Mouse (Mus musculus) ovary, adult 18-20 months (tissue): ENCODE measurements around the gene Tlx1.

Source experiments
- DNase-seq: peaks from one replicate; pipeline ENCODE4 v3.0.0; 2022; ENCODE audit warnings: low spot score, mixed read lengths

The Tlx1 gene

DNA sequence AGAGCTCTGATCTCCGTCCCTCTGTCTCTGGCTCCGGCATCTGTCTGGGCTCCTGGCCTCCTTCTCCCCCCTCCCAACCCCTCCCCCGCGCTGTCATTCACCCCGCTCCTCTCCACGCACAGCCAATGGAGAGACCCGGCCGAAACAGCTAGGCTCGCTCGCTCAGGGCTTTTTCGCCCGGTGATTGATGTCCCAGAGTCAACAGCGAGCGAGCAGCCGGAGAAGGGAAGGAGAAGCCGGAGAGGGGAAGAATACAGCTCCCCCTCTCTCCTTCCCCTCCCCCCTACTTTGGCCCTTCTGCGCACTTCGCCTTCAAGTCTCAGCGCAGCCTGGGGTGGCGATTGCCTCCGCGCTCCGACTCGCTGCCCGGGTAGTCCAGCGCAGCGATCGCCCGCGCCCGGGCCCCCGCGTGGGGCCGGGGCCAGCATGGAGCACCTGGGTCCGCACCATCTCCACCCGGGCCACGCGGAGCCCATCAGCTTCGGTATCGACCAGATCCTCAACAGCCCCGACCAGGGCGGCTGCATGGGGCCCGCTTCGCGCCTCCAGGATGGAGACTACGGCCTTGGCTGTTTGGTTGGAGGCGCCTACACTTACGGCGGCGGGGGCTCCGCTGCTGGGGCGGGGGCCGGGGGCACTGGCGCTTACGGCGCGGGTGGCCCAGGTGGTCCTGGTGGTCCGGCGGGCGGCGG is at the start of gene Tlx1:
Gene Tlx1 (plus strand): TSS at position 191 of the 692 bp plus-strand sequence.
- no peak for DNase-seq

DNA sequence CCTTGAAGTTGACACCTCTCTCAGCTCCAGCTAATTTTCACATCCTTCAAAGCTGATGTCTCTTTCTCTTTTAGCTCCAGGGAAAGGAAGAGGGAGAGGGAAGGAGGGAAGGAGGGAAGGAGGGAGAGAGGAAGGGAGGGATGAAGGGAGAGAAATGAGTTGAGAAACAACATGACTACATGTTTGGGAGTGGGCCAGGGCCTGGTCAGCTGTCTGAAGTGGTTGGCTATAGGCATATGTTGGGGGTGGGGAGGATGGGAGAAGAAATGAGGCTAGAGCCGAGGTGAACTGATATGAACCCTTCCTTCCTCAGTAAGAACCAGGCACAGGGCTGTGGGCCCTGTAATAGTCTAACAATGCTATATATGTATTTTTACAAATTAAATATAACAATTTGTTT is 44.9 kb upstream of the Tlx1 start:
- DNase-seq: no peak

DNA sequence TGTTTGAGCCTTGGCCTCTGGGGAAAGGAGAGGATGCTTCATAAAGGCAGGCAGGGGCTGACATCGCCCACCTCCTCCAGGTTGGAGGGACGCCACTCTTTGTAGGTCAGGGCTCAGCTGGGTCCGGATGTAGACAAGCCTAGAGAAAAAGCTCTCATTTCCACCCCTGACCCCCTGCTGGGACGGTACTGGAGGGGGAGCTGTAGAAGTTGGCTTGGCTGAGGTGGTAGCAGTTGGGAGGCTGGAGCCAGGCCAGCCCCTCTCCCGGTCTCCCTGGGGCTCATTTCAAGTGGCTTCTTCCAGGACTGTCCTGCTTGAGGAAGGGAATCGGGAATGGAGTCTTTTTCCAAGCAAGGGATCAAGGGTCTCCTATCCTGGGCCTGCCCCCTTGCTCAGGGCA is 43.8 kb upstream of the Tlx1 start:
- no peak for DNase-seq

DNA sequence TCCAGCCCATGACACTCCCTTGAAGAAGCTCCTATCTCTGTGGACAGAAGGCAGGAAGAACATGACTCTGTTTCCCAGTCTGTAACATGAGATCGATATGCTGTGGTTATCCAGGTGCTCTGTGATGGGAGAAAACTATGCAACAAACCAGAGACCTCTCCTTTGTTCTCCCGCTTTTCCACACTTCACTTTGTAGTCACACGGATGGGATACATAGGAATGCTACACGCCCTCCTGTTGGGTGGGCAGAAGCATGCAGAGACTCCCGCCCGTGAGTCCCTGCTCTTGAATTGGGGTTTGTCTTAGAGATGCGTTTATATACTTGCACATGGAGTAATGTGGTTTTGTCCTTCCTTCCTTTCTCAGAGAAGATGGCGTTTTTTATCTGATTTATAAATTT is 39.8 kb upstream of the Tlx1 start:
- DNase-seq: no peak

DNA sequence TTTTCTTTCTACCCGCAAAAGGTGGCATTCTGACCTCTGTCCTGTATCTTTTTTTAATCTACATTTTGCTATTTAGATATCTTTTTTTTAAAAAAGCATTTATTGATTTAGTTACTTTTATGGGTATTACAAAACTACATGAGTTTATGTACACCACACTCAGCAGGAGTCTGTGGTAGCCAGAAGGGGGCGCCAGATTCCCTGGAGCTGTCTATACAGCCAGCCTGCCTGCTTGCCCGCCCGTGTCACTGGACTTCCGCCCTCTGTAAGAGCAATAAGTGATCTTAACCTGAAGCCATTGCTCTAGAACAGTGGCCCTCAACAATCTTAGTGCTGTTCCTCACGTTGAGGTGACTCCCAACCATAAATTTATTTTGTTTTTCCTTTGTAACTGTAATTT is 38.0 kb upstream of the Tlx1 start:
- DNase-seq: no peak

DNA sequence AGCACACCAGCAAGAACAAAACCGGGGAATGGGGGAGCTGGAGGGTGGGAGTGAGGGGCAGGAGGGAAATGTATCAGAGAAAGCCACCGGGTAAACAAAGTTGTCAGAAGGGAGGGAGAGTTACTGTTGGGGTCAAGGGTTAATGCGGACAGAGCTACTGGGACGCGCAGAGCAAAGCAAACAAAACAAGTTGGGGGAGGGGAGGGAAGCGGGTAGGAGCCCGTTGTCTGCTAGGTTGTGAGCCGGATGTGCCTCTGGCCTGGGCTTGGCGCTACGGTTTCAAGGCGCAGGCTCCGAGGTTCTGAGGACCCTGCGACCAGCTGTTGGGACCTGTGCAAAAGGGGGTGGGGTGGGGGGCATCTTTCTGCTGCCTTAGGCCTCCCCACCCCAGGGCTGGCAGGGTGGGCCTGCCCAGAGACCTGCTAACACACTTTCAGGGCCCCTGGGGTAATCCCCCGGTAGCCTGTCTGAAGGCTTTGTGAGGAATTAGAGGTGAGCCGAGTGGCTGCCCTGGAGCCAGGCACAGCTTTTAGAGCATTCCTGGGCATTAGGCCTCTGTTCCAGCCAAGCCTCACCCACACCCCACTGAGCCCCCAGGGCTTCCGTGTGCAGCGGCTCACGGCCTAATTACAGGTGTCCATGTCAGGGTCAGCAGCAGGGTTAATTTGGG is 36.6 kb upstream of the Tlx1 start:
- DNase-seq: no peak

DNA sequence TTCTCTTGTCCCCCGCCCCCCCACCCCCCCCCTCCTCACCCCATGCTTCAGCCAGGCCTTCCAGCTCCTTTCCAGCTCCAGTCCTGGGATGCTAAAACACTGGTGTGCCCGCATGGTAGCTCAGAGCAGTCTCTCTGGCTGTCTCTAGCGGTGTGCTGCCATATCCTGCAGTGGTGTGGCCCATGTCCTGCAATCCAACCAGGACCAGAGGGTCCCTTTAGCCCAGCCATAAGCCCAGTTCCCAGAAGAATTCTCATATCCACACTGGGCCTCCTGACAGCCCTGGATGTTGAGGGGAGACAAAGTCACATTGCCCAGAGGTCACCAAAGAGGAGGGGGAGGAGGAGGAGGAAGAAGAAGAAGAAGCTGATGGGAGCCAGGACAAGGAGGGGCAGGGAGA is 35.7 kb upstream of the Tlx1 start:
- no peak for DNase-seq

DNA sequence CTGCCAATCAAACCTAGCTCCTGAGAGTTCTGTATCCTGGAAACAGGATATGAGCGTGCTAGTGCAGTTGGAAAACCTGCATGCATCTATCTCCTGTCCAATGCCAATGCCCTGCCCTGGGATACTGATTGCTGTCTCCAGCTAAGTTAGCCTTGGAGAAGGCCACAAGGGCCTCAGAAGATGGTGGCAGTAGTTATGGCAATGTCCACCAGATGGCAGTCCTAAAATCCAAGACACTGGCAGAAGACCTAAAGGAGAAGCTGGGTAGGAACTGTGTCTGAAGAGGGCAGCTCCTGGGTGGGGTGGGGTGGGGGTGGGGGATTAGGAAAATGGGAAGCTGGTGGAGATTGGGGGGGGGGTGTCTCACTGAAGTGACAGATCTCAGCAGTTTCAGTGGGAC is 33.7 kb upstream of the Tlx1 start:
- DNase-seq: no peak

DNA sequence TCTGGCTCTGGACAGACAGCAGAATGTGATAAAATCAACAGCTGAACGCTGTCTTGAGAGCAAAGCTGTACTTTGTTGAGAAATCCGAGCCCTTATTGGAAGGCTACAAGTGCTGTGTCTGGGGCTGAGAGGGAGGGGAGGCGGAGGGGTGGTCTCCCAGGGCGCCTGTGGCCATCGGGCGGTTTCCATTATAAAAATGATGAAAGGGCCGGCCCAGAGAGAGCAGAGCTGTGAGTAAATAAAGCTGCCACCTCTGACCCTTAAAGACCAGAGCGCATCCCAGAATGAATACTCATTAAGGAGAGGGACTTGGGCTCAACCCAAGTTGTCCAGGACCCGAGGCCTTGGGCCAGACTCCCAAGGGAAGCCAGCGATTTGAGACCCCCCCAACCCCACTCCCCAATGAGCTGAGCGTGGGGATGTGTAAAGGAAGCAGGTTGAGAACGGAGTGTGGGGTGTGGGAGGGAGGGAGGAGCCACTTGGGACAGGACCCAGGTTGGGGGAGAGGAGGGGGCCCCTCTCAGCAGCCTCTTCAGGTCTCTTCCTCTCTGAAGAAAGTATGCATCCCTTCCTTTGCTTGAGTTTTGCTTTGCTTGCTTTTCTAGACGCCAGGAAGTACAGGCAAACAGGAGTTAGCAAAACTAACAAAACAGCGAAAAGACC is 18.4 kb upstream of the Tlx1 start:
- no peak for DNase-seq

DNA sequence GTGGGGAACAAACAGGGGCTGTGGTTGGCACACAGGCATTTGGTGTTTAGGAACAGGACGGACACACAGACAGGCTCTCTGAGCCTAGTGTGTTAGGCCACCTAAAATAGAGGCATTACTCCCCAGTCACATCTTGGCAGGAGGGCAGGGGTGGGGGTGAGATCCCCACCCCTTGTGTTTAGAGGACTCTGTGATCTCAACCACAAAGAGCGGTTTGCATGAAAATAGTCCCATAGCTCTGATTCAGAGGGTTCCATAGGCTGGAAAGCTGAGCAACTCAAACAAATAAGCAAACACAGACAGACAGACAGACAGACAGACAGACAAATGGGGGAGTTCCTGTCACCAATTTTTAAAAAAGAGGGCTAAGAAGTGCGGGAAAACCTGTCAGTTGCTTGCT is 7.9 kb upstream of the Tlx1 start:
- no peak for DNase-seq

DNA sequence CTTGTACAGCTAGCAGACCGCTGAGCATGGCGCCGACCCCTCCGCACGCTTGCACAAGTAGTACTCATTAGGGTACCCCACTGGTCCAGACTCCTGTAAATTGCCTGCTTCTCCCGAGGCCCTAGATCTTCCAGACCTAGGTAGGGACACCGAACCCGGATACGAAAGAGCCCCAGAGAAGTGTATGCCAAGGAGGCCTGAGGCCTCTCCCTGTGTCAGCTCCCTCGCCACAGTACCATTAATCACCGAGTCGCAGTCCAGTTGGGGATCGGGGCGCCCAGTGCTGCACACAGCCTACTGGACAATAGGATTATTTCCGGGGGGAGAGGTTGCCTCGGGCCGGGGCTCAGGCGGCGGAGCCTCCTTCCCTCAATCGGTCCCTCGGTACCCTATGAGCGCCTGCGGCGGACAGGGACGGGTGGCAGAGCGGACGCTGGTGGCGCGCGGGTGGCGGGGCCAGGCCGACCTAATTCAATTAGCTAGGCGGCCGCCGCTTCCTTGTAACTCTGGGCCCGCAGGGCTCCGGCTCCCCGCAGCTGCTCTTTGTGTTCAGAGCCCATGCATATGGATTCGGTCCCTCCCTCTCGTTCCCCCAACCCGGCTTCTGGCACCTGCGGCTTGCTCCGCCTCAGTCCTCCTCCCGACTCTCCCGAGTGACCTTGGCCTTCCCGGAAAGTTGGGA is 7.1 kb upstream of the Tlx1 start:
- DNase-seq: no peak

DNA sequence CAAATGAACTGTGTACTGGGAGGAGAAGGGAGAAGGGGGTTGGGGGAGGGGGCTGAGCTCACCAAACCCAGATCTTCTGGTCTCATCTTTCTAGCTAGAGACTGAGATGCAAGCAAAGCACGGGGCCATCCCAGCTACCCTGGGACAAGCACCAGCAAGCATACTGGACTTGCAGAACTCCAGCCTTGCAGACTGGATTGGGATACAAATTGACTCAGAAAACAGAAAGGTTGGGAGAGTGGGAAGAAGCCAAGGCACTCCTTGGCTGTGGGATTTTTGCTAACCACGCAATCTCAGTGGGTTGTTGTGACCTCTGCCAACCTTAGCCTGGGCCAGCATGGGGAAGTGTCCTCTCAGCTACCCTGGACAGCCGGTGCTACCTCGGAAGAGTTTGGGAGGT is 3.4 kb upstream of the Tlx1 start:
- DNase-seq: no peak

DNA sequence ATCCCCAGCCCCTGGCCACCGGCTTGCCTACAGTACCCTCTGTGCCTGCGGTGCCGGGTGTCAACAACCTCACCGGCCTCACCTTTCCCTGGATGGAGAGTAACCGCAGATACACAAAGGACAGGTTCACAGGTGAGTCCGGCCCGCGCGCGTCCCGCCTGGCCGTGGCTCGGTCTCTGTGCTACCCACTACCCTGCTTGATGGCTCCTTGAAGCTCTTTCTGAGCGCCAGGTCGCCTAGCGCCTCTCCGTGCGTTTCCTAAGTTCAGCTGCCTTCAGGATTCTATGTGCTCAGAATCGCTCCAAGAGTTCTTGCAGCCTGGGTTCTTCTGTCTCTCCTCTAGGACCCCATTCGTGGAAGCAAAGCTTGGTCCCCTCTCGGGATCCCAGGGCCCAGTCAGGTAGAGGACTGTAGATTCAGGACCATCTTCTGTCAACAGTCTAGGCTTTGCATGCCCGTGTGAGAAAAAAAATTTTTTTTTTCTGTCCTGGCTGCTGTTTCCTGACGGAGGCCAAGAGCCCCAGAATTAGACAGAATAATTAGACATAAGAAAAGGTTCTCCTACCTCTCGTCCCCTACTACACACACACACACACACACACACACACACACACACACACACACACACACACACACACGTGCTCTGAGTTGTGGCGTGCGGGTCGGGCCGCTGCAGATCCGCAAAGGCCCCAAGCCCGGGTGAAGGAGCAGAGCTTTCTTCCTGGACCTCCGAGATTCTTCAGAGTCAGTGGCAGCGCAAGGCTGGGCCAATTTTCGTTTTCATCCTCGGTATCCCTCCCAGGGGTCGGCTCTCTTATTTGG is 1.1 kb downstream of the Tlx1 start:
- no peak for DNase-seq

DNA sequence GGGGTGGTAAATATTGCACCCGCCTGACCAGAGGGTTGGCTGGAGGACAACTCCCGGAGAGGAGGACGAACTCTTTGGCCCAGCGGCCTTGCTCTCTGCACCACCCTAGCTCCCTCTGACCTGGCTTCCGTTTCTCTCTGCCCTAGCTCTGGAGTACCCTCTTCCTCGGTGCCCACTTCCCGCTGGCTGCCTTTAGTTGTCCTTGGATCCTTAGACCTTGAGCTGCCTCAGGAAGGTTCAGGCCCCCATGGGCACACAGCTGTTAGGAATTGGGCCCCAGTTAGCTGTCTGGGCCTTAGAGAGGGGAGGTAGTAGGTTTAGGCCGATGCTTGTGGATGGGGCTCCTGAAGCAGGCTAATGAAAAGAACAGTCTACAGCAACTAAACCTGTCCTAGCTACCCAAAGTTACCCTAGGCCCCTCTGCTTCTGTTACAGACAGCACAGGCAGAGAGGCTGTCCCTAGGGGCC is 1.7 kb downstream of the Tlx1 start:
- no peak for DNase-seq

DNA sequence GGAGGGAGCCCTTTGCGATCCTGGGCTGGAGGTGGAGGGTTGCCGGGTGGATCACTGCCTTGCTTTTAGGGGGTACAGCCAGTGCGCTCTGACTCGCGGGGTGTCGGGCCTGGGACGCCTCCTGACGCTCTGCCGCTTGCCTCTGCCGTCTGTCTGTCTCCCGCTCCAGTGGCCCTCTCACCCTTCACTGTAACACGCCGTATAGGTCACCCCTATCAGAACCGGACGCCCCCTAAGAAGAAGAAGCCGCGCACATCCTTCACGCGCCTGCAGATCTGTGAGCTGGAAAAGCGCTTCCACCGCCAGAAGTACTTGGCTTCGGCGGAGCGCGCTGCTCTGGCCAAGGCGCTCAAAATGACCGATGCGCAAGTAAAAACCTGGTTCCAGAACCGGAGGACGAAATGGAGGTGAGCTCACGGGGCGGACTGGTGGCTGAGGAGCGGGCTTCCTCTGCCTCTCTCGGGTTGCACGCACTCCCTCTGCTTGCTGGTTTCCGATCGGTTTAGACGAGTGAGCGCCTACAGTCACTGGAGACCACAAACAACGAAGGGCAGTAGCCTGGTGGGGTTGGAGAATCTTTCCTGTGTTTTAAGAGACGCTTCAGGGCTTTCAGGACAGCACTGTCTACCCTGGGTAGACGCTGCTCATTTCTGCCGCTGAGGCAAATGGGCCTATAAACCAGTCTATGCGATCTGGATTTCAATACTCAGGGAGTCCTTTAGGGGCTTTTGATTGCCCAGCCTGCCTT is 3.0 kb downstream of the Tlx1 start:
- DNase-seq: no peak

DNA sequence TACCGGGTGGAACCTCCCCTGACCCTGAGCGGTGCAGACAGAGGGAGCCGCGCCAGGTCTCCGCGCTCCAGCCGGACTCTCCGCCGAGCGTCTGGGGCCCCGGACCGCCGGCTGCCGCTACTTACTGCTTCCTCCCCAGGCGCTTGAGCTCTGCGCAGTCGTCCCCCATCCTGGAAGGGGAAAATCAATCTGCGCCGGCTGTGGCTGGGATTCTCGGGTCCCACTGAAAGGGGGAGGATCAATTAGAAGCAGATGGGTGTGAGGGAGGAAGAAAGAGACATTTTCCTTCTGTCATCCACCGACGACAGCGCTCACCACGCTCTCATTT is 3.5 kb downstream of the Tlx1 start:
- no peak for DNase-seq

DNA sequence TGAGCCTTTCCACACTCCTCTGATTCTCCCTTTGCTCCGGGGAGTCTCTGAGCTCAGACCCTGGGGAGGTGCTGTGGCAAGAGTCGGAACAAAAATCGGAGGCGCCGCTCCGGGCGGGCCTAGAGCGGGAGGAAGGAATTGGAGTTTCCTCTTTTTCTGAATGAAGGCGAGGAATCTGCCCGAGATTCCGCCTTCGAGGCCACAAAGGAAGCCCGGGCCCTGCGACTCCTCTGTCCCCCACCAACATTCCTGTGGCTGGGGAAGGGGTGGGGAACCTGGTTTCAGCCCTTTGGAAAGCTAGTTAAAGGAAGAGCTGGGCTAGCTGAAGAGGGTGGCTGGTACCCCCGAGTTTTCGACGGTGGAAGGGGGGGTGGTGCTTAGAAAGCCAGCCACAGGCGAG is 4.0 kb downstream of the Tlx1 start:
- DNase-seq: no peak

DNA sequence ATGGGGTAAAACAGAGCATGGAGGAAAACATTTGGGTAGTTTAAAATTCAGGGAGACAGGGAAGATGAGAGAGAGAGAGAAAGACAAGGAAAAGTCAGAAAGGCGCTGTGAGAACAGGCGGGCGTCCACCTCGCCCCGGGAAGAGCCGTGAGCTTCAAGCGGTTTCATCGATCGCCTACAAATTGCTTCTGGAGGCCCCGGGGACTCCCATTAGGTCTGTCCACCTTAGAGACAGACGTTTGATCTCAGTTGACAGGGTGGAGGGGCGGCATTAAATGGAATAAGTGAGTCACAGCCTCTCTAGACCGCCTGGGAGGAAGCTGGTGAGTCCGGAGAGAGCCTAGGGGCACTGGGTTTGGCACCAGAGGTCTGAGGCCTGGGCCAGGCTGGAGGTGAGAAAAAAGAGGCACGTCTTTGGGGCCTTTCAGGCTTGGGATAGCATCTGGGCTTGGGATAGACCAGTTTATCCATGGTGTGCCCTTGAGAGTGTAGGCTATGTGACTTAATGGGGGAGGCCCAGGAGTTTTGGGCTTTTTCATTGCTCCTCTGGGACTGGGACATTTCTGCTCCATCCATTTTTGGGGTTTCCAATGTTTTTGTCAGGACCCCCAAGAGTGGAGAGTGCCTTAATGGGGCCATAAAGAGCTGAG is 4.8 kb downstream of the Tlx1 start:
- DNase-seq: no peak

DNA sequence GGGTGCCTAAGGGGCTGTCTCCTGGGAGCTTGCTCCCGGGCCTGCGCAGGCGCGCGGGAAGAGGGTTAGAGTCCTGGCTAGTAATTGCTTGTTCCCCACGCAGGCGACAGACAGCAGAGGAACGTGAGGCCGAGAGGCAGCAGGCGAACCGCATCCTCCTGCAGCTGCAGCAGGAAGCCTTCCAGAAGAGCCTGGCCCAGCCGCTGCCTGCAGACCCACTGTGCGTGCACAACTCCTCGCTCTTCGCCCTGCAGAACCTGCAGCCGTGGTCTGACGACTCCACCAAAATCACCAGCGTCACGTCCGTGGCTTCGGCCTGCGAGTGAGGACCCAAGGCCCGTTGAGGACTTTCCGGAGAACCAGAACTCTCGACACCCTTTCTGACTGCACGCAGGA is 5.3 kb downstream of the Tlx1 start:
- no peak for DNase-seq

DNA sequence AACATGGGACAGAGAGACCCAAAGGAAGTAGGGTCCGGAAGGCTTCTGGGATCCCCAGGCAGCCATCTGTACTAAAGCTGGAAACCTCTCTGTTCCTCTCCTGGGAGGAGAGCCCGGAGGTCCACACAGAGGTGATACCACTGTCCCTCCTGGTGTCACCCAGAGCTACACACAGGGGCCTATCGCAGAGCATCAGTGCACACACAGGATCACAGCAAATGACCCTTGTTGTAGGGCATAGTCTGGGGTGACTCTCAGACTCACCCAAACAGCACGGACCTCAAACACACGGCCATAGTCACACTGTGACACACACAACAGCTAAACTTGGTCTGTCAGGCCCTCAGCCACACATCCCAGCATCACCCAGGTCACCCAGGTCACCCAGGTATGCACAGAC is 5.9 kb downstream of the Tlx1 start:
- no peak for DNase-seq

DNA sequence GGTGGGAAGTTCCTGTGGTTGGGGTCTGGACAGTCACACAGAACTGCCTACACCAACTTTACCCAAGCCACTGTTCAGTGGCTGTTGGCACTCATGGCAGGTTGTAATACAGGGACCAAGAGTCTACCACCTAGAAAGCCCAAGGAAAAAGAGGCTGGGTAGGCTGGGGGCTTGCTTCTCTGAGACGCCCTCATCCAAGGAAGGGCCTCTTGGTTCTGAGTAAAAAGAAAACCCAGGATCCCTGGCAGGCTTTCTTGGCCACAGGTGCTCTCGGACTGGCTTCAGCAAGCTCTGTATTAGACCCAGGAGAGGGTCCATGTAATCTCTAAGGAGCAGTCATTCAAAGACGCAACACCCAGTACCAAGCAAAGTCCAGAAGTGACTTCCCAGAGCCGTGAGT is 7.7 kb downstream of the Tlx1 start:
- DNase-seq: no peak
